Mouse (Mus musculus): ENCODE results near the gene Syndig1.

Gene Syndig1

GRCm38 (mm10) chr2:149828911-149829310 lies at the start of gene Syndig1:
Syndig1 (plus strand) TSS chr2:149829211.
- in situ Hi-C loops (cut with MboI, MseI) = no loop called here

GRCm38 (mm10) chr2:149798613-149799012 lies 30.4 kb upstream of the Syndig1 start:
- in situ Hi-C loops (cut with MboI, MseI) = no loop called here

- in situ Hi-C loops (cut with MboI, MseI) = no loop called here
These were observed 24.3 kb upstream of the Syndig1 start for GRCm38 (mm10) chr2:149804599-149805140.

- in situ Hi-C loops (cut with MboI, MseI) = no loop called here
These were observed 23.8 kb upstream of the Syndig1 start for GRCm38 (mm10) chr2:149805256-149805655.

- in situ Hi-C loops (cut with MboI, MseI) = no loop called here
These were observed 16.1 kb upstream of the Syndig1 start for GRCm38 (mm10) chr2:149812899-149813298.

GRCm38 (mm10) chr2:149818395-149818794 lies 10.6 kb upstream of the Syndig1 start:
- in situ Hi-C loops (cut with MboI, MseI) = no loop called here

GRCm38 (mm10) chr2:149819751-149820150 lies 9.3 kb upstream of the Syndig1 start:
- in situ Hi-C loops (cut with MboI, MseI) = no loop called here

GRCm38 (mm10) chr2:149820201-149820600 lies 8.8 kb upstream of the Syndig1 start:
- in situ Hi-C loops (cut with MboI, MseI) = no loop called here

GRCm38 (mm10) chr2:149829955-149830535 lies 1.0 kb downstream of the Syndig1 start:
- in situ Hi-C loops (cut with MboI, MseI) = no loop called here

GRCm38 (mm10) chr2:149830536-149831458 lies 1.8 kb downstream of the Syndig1 start, which contains the start of gene C530025M09Rik:
C530025M09Rik (minus strand) TSS chr2:149831213.
- in situ Hi-C loops (cut with MboI, MseI) = no loop called here

- in situ Hi-C loops (cut with MboI, MseI) = no loop called here
These were observed 2.6 kb downstream of the Syndig1 start for GRCm38 (mm10) chr2:149831459-149832245.

GRCm38 (mm10) chr2:149832301-149832700 lies 3.3 kb downstream of the Syndig1 start:
- in situ Hi-C loops (cut with MboI, MseI) = no loop called here

GRCm38 (mm10) chr2:149835091-149835490 lies 6.1 kb downstream of the Syndig1 start:
- in situ Hi-C loops (cut with MboI, MseI) = no loop called here

GRCm38 (mm10) chr2:149836471-149837135 lies 7.6 kb downstream of the Syndig1 start:
- in situ Hi-C loops (cut with MboI, MseI) = no loop called here

GRCm38 (mm10) chr2:149839666-149840065 lies 10.7 kb downstream of the Syndig1 start:
- in situ Hi-C loops (cut with MboI, MseI) = no loop called here

- in situ Hi-C loops (cut with MboI, MseI) = no loop called here
These were observed 15.6 kb downstream of the Syndig1 start for GRCm38 (mm10) chr2:149844575-149844974.

GRCm38 (mm10) chr2:149848778-149849177 lies 19.8 kb downstream of the Syndig1 start:
- in situ Hi-C loops (cut with MboI, MseI) = no loop called here

- in situ Hi-C loops (cut with MboI, MseI) = no loop called here
These were observed 32.0 kb downstream of the Syndig1 start for GRCm38 (mm10) chr2:149861002-149861401.

- in situ Hi-C loops (cut with MboI, MseI) = no loop called here
These were observed 37.0 kb downstream of the Syndig1 start for GRCm38 (mm10) chr2:149865914-149866435.

- in situ Hi-C loops (cut with MboI, MseI) = no loop called here
These were observed 41.5 kb downstream of the Syndig1 start for GRCm38 (mm10) chr2:149870496-149870895.

- in situ Hi-C loops (cut with MboI, MseI) = no loop called here
These were observed 43.5 kb downstream of the Syndig1 start for GRCm38 (mm10) chr2:149872496-149872895.

All from T-helper 1 cell (primary cell).